Mouse (Mus musculus) mature B cell (primary cell): ENCODE results near the gene Auts2.
"Not testable (repeated sequence)": the region's sequence is repeated elsewhere in the genome, so short reads cannot be mapped to it uniquely, and the experiment has no call there.

ENCODE experiments used
- in situ Hi-C: fragments of 300-500 bp; cut with MboI; formaldehyde crosslinking; loops from 2 replicates; pipeline ENCODE4 v1.14.3; 2019

Auts2 gene

DNA sequence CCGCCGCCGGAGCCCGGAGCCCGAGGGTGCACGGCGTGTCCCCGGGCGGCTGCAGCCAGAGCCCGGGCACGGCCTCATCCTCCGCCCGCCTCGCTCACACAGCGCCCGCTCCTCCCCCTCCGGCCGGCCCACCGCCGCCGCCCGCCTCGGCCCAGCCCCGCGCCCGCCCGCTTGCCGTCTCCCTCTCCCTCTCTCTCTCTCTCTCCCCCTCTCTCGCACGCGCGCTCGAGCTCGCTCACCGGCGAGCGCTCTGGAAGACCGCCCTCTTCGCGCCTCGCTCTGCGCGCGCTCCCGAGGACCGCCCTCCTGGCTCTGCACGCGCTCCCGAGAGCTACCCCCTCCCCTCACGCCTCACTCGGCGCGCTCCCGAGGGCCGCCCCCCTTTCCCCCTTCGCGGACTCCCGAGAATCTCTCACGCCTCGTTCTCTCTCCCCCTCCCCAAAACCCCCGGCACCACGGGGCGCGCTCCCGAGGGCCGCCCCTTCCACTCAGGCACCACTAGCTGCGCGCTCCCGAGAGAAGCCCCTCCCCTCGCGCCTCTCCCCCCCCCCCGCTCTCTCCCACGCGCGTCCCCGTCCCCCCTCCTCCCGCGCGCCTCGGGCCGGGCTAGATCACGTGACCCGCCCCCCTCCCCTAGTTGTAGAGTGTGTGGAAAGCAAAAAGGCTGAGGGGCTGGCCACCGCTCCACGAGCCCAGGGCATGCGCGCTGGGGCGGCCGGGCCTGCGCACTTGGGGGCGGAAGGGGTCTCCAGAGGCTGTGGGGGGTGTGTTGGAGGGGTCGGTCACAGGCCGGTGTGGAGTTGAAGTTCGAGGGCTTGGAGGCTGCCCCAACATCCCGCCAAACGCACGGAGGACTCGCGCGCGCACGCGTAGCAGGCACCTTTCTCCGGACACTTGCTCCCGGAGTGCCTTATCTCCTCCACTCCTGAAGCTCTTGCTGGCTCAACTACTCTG, at the start of gene Auts2:
Auts2 (minus strand) TSS at position 227 of the 954 bp plus-strand sequence.
- in situ Hi-C loops = no loop called here

DNA sequence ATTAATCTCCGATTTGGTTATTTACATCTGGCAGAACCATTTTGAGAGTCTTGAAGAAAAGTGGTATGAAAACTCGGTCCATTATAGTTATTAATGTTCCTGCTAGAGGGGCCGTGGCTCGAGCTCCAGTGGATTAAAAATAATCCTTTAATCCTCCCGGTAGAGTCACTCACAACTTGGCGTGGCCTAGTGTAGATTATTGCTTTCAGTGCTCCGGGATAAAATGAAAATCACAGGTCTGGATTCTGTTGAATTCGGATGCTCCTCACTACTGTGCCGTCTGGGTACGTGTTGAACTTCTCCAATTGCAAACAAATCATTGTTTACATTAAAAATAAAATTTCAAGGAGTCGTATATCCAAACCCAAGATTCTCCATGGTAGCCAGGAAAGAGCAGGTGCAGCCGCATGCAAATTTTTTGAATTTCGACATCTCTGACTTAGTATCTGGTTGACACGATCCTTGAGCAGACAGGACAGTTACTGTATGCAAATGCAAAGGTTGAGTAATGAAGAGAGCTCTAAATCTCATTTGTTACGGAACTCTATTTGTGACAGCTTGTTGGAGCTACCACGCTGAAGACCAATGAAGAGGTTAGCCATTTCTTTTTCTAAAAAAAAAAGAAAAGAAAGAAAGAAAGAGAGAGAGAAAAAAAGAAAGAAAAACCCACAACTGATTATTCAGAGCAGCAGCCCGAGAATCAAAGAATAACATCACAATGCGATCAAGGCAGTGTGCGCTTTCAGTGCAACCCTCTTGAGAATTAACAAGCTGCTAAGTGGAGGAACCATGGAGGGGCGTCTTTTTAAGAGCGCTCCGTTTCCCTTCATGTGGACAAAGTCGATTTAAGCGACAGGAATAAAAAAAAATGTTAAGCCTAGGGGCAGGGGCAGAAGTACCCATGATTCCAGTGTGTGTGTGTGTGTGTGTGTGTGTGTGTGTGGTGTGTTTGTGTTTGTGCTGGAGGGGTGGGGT, 48.9 kb upstream of the Auts2 start:
- in situ Hi-C loops = no loop called here

DNA sequence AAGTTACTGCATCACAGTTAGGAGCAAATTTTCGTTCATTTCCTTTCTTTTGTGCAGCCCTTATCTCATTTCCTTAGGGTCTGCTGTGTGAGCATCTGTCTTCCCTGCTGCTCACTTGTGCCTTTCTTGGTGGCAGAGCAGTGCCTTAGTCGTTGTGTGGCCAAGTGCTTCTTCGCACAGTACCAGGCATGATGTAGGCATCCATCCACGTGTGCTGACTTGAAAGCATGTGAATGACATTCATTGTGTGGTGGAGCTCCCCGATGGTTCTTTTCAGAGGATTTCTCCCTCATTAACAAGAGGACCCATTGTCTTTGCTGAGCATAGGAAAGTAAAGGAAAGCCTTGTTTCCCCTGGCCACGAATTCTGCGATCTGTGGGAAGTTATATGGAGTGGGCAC, 36.6 kb upstream of the Auts2 start:
- in situ Hi-C loops = no loop called here

DNA sequence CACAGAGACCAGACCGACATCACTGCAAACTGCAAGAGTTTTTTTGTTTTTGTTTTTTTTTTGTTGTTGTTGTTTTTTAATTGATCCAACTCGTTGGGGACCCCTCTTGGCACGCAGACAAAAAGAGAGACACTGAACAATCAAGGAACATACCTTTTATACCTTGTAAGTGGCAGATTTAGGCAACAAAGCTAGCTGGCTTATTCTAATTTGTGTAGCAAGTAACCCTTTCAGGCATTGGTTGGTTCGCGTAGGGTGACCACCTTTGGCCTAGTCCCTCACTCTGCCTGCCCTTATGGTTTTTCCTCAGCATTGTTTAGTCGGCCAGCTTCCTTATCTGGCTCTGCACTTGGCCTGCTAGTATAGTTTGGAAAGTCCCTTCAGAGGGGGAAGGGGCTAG, 17.6 kb upstream of the Auts2 start:
- in situ Hi-C loops = not testable (repeated sequence)

DNA sequence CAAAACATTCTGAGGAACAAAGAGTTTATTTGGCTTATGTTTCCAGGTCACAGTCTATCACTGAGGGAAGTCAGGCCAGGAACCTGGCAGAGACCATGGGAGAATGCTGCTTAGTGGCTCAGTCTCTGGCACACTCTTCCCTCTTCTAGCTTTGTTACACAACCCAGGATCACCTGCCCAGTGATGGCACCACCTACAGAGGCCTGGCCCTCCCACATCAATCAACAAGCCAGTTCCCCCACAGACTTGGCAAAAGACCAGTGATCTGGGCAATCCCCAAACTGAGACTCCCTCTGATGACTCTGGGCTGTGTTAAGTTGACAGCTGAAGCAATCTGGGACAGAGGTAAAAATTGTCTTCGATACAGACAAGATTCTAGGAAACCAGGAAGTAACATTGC, 2.6 kb upstream of the Auts2 start:
- in situ Hi-C loops = no loop called here

DNA sequence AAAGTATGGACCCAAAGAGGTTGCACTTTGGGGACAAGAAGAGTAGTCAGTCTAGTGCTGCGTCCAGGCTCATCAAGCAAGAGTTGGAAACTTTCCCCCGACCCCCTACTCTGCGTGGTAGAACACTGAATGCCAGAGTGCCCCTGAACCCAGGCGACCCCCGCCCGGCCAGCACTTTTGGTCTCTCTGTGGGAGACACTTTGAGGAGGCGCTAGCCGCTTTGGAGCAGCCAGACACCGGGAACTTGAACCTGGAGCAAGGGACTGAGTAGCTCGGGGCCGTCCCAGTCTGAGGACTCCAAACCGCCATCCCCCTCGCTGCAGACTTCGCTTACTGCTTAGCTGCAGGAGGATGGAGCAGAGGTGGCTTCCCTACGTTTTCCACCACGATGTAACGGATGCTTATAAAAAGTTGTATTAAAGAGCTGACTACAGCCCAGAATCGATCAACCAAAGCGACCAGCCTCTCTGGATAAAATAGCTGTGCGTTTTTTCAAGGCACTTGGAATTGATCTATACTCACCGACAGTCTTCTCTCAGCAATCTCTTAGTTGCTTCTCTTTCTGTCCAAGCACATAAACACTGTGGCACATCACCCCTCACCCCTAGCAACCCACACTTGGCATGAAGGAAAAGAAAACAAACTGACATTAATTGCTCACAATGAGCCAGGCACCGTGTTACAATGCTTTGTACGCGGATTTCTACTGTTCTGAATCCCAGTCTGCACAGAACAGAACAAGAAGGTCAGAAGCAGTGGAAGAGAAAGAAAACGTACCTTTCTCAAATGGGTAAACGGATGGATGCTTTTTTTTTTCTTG, 1.2 kb upstream of the Auts2 start:
- in situ Hi-C loops = no loop called here

DNA sequence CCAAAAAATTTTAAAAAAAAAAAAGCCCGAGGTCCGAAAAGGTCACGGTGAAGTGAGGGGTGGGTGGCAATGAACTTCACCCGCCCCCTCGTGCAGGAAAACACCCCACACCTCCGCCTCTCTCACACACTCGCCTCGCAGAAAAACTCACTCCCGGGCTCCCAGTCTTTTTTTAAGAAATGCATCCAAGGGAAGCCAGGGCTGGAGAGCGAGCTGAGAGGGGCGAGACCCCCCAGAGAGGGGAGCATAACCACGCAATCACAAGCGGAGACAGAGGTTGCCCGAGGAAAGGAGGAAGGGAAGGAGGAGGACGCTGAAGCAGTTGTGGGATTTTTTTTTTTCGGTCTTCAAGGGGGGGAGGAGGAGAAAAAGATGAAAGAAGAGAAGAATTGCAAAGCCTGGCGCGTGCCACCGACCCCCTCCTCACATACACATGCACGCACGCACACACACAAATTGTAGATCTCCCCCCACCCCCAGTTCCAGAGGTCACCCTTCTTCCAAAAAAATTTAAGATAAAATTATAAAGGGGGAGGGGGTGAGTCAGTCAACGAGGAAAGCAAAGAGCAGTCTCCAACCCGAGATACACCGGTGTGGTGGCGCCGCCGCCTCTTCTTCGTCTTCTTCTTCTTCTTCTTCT, 643 bp downstream of the Auts2 start:
- in situ Hi-C loops = no loop called here

DNA sequence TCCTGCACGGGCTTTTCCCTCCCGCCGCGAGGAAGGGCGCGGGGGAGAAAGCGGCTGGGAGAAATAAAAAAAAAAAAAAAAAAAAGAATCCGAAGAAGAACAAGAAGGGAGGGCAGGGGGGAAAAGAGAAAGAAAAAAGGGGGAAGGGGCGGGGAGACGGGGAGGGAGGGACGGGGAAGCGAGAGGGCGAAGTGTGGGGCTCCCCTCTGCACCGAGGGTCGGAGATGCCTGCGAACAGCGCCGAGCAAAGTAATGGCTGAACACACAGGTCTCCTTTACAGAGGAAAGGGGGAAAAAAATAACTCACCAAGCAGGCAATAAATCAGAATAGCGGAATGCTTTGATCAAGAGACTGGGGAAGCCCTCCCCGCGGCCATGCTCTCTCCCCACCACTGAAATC, 1.2 kb downstream of the Auts2 start:
- in situ Hi-C loops = no loop called here

DNA sequence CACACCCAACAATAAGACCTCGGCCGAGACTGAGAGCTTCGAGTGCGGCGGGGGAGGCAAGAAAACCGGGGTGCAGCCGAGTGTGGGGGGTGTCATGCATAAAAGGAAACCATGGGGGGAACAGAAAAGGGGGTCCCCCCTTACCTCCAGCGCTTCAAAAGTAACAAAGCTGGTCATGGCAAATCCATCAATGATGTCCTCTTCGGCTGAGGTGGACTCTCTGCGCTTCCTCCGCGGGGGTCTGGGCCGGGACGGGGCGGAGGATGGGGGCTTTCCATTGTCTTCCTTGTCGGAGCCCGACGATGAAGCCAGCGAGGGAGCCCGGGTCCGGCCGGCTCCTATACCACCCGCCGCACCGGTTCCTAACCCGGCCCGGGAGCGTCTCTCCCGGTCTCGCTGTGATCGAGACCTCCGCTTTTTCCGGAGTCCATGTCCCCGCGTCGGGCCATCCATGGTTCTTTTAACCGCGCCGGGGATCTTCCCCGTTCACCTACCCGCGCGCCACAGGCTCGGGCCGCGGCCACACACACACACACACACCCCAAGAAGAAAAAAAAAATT, 1.7 kb downstream of the Auts2 start:
- in situ Hi-C loops = no loop called here

DNA sequence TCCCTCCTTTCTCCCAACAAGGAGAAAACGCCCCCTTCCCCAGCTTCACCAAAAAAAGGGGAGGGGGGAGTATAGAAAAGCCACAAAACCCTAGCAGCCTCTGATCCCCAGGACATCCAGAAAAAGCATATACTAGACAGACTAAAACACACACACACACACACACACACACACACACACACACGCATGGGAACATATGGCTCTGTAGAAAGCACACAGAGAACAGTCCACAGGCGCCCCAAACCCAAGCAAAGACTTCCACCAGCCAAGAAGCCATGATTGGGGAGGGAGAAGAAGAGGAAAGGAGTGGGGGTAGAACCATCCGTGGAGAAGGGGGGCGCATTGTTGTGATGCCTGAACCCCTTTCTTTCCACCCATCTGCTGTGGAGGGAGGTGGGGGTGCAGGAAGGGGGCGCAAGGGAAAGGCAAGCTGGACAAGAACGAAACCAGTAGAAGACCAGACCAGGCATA, 2.3 kb downstream of the Auts2 start:
- in situ Hi-C loops = no loop called here

DNA sequence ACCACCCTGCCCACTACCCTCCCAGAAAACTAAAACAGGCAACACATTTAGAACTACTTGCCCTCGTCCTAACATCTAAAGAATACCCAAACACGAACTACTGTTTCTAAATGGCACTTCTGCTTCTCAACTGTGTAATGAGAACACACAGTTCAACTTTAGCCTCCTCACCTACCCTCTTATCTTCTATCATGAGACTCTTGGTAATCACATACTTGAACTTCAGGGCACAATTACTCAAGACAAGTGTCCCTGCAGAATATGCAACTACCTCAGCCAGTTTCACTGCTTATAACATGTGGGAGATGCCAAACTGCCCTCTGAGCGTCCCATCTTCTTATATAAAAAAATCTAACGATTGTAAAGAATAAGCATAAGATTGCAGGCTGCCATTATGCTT, 5.7 kb downstream of the Auts2 start:
- in situ Hi-C loops = no loop called here

DNA sequence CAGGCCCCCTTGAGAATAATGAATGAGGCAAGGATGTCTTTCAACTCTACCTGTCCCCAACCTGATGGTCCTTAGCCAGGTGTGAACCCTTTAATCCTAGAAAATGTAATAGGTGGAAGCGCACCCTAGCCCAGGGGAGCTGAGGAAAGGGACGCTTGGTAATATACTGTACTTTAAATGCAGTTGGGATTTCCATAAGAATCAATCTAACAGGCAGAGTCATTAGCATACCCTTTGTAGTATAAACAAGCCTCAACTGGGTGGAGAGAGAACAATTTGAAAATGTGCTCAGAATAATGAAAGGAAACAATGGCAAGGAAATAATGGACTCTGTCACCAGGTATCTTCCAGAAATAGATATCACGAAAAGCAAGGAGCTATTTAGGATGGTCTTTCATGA, 16.7 kb downstream of the Auts2 start:
- in situ Hi-C loops = no loop called here

DNA sequence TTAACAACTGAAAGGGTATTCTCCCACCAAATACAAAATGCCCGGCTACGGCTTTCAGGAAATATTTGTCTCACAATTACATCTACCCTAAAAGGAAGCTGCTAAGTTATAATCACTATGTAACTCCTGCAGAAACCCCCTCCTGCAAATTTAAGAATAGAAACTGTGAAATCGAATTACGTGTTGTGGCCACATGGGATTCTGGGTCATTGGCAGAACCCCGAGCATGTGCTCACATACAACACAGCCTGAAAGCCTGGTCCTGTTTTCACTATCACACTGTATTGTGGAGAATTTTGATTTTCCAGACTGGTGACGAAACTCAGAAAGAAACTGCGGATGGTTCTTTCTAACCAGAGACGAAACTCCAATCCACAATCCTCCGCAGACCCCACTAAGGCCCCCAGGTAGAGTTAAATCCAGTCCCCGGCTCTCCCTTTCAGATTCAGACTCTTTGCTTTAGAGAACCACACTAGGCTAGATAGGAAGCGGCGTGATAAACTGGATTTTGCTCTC, 21.7 kb downstream of the Auts2 start:
- in situ Hi-C loops = no loop called here

DNA sequence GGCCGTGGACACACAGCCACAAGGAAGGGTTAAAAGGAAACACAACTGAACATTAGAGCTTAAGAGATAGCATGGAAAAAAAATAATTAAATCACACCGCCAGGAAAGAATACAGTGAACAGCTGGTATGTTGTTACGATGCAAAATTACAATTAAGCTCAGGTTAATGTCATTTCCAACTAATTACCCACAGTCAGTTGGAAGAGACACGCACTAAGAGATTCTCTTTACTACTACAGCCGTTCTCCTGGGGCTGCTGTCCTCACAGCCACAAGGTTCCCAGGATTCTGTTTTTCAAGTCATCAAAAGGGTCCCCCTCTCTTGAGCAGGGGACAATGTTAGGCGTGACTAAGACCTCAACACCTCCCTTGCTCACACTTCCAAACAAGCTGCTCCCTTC, 25.3 kb downstream of the Auts2 start:
- in situ Hi-C loops = no loop called here

DNA sequence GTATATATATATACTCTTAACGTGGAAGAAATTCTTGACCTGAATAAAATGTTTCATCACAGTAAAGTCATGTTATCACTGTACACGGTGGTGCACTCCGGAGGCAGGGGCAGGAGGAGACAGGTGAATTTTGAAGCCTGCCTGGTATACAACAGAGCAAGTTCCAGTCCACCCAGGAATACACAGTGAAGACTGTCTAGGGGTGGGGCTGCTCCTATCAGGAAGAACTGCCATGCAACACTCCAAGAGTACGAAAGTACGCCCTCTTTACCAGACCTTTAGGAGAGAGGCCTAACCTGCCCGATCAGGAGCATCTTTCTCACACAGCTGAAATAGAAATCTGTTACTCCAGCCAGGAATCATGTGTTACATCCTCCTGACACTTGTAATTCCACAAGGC, 28.6 kb downstream of the Auts2 start:
- in situ Hi-C loops = no loop called here

DNA sequence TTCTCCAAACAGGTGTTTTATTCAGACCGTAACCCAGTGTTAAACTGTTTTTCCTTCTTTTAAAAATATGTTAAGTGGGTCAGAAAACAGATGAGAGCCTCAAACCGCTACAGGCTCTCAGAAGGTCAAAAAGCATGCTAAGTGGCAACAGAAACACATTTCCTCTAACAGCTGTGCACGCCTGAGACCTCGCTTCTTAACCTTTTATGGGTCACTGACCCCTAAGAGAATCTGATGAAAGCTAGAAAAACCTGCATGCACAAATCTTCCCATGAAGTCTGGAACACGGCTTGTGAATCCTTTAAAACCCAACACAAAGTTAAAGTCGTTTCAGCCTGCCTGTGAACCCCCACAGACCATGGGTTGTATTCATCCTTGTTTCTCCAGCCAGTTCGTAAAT, 29.9 kb downstream of the Auts2 start:
- in situ Hi-C loops = no loop called here

DNA sequence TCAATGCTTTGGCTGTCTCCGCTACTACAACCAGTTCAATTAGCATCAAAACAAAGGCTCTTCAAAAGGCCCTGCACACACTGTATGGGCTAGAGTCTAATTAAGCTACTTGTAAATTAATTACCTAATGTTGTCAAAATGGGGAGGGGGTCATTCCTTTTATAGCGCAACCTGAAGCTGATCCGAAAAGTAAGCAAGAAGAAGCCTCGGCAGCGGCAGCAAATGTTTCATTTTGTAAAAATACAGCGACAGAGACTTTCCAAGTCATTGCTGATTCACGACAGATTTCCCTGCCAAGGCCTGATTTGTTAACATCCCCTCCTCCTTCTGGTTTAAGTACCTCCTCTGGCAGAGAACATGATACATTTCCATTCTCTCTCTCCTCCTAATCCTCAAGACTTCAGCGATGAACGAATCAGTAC, 33.7 kb downstream of the Auts2 start:
- in situ Hi-C loops = no loop called here

DNA sequence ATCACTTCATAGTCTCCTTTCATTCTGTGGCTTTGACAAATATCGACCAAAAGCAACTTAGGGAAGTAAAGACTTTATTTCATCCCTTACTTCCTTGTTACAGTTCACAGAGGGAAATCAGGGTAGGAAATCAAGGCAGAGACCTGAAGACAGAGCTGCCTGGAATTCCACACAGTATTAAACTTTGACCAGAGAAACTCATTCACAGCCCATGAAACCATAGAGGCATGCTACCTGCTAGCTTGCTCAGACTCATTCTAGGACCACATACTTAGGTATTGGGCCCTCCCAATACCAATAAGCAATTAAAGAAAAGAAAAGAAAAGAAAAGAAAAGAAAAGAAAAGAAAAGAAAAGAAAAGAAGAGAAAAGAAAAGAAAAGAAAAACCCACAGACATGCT, 38.3 kb downstream of the Auts2 start:
- in situ Hi-C loops = no loop called here

DNA sequence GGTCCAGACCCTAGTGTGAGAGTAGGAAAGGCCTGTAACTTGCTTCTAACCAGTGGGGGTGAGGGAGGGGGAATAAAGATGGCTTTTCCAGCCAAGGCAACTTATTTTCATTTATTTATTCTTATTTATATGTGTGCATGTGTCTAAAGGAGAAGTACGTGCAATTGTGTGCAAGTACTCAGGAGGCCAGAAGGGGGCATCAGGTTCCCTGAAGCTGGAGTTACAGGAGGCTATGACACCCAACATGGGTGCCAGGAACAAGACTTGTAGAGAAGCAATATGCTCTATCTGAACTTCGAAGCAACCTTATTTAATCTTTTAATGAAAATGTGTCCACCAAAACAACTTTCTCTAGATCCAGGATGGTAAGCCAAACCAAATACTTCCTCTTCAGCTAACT, 39.7 kb downstream of the Auts2 start:
- in situ Hi-C loops = no loop called here

DNA sequence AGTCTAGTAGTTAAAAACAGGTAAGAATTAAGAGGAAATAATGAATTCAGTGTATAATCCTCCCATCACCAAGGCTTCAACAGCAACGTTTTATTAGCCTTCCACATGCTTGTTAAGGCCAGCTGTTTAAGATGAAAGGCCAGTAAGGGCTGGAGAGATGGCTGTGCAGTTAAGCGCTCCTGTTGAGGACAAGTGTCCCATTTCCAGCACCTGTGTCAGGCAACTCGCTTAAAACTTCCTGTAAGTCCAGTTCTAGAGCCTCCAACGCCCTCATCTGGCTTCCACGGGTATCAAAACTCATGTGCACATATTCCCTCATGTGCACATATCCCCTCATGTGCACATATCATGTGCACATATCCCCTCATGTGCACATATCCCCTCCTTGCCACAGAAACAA, 41.1 kb downstream of the Auts2 start:
- in situ Hi-C loops = no loop called here

DNA sequence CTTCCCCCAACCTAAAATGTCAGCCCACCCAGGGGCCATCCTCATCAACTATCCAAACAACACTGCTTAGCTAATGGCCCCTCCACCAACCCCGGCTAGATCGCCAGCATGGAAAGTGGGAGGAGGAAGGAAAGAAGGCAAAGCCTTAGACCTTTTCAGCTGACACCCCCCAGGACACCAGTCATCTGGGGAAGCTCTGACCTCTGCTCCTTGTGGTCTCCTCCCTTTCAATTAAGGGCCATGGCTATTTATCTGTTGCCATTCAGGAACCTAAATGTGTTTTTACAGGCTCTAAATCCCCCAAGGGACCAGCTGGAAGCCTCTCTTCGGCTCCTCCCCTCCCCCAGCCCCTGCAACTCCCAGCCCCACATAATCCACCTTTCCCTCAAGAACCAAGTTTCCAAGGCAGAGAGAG, 42.3 kb downstream of the Auts2 start:
- in situ Hi-C loops = no loop called here
